In genomic region chr1:74099001-74099435, GRCm38 (mm10) we compare ENCODE assay signal across 7 mouse cellular contexts. TPM values are rescaled to one million over a fixed set of nuclear protein-coding genes. Genes with fewer than 3 reads are reported as not detected.
A peak's percentile ranks its signal among the peaks of the same experiment; 100 is the strongest.
DNase-seq lines count a peak whose midpoint lies in the region; ATAC-seq and TF ChIP-seq lines count a peak whose summit lies in the region.

No protein-coding gene starts in this region.

- H3K36me3 ChIP-seq in lung, embryonic 14.5 days (ENCODE audit: insufficient read depth): no peaks in the 10 kb centered on the region
- no peaks in the 10 kb centered on the region for H3K36me3 ChIP-seq in embryonic facial prominence, embryonic 13.5 days
- H3K36me3 ChIP-seq in hindbrain, embryonic 12.5 days: no peaks in the 10 kb centered on the region
- H3K36me3 ChIP-seq in liver, embryonic 16.5 days (ENCODE audit: control insufficient read depth, insufficient read depth): no peaks in the 10 kb centered on the region

- H3K9ac ChIP-seq in lung, embryonic 14.5 days: peak overlapping the region; percentile 59
- H3K9ac ChIP-seq in embryonic facial prominence, embryonic 13.5 days: peak overlapping the region; percentile 81
- peak overlapping the region; percentile 66 for H3K9ac ChIP-seq in hindbrain, embryonic 12.5 days
- H3K9ac ChIP-seq in liver, embryonic 16.5 days (ENCODE audit: low read depth, low read length): no peak overlapping the region

- TF ChIP-seq CTCF in lung, embryonic 14.5 days (IDR thresholded peaks at IDR 0.05; ENCODE audit: low read depth): no peak

- peak overlapping the region; percentile 53 for H3K4me3 ChIP-seq in lung, embryonic 14.5 days (ENCODE audit: low read depth, low read length)
- peak overlapping the region; percentile 62 for H3K4me3 ChIP-seq in embryonic facial prominence, embryonic 13.5 days
- H3K4me3 ChIP-seq in hindbrain, embryonic 12.5 days: peak overlapping the region; percentile 45
- H3K4me3 ChIP-seq in liver, embryonic 16.5 days (ENCODE audit: low read depth, low read length): no peak overlapping the region

- peaks cover 22% of the 10 kb centered on the region for H3K27me3 ChIP-seq in lung, embryonic 14.5 days (ENCODE audit: insufficient read depth, low read length)
- H3K27me3 ChIP-seq in embryonic facial prominence, embryonic 13.5 days: peaks cover 27% of the 10 kb centered on the region
- peaks cover 38% of the 10 kb centered on the region for H3K27me3 ChIP-seq in hindbrain, embryonic 12.5 days
- peaks cover 48% of the 10 kb centered on the region for H3K27me3 ChIP-seq in liver, embryonic 16.5 days (ENCODE audit: control insufficient read depth, insufficient read depth, low read depth, low read length)

- H3K4me2 ChIP-seq in lung, embryonic 14.5 days: peak overlapping the region; percentile 91
- peak overlapping the region; percentile 94 for H3K4me2 ChIP-seq in embryonic facial prominence, embryonic 13.5 days
- H3K4me2 ChIP-seq in hindbrain, embryonic 12.5 days (replicated peaks): peak overlapping the region; percentile 87
- 0 out of 2 replicates have a peak overlapping the region, but pooled peaks have one; percentile 0 for H3K4me2 ChIP-seq in liver, embryonic 16.5 days (ENCODE audit: low read depth, low read length)

- DNase-seq in lung, embryonic 14.5 days: peak; percentile 89
- no peak for DNase-seq in lung, postnatal 14 days
- no peak for DNase-seq in Muller cell, postnatal 12 days (ENCODE audit: inconsistent ontology term)
- no peak for DNase-seq in spleen, postnatal 10 days (ENCODE audit: low spot score in 2 of 2)

- H3K27ac ChIP-seq in lung, embryonic 14.5 days (ENCODE audit: low read depth): peak overlapping the region; percentile 89
- peak overlapping the region; percentile 88 for H3K27ac ChIP-seq in embryonic facial prominence, embryonic 13.5 days
- peak overlapping the region; percentile 72 for H3K27ac ChIP-seq in hindbrain, embryonic 12.5 days
- H3K27ac ChIP-seq in liver, embryonic 16.5 days (ENCODE audit: low read length): no peak overlapping the region

- peak; percentile 39 for ATAC-seq in lung, embryonic 14.5 days (ENCODE audit: insufficient read depth)
- no peak for ATAC-seq in embryonic facial prominence, embryonic 13.5 days (ENCODE audit: insufficient number of reproducible peaks, insufficient read depth, low FRiP score, low TSS enrichment, low read depth)
- ATAC-seq in hindbrain, embryonic 12.5 days (ENCODE audit: low FRiP score): no peak; the same call in 1 of the 2 replicates
- no peak for ATAC-seq in liver, embryonic 16.5 days (ENCODE audit: low read depth)

- H3K9me3 ChIP-seq in lung, embryonic 14.5 days (ENCODE audit: low read depth, low read length): no peaks in the 10 kb centered on the region
- no peaks in the 10 kb centered on the region for H3K9me3 ChIP-seq in embryonic facial prominence, embryonic 13.5 days
- no peaks in the 10 kb centered on the region for H3K9me3 ChIP-seq in hindbrain, embryonic 12.5 days (replicated peaks)
- no peaks in the 10 kb centered on the region for H3K9me3 ChIP-seq in liver, embryonic 16.5 days (replicated peaks; ENCODE audit: control insufficient read depth, low read length)

- under 1% methylated on average over 13 of the region's 14 CpGs for WGBS in lung, embryonic 14.5 days
- 0% methylated on average over 10 of the region's 14 CpGs for whole genome bisulfite sequencing in embryonic facial prominence, embryonic 13.5 days
- under 1% methylated on average over 13 of the region's 14 CpGs for WGBS in hindbrain, embryonic 12.5 days
- 1% methylated on average over 12 of the region's 14 CpGs for WGBS in liver, embryonic 16.5 days (ENCODE audit: insufficient replicate concordance)

- peaks cover 31% of the 10 kb centered on the region for H3K4me1 ChIP-seq in lung, embryonic 14.5 days (ENCODE audit: insufficient read depth)
- peaks cover 74% of the 10 kb centered on the region for H3K4me1 ChIP-seq in embryonic facial prominence, embryonic 13.5 days
- H3K4me1 ChIP-seq in hindbrain, embryonic 12.5 days: peaks cover 68% of the 10 kb centered on the region
- H3K4me1 ChIP-seq in liver, embryonic 16.5 days (ENCODE audit: control insufficient read depth, low read depth, low read length): no peaks in the 10 kb centered on the region

RNA-seq across cellular contexts. Expression of gene Tns1, which starts 25.2 kb away (rescaled TPM):
- 87.9 and 95.2 TPM in 2 replicates for polyA plus RNA-seq in lung, embryonic 14.5 days (2014; fragmentation: Nextera tagmentation; extraction: Ambion mirVana)
- 38.5 and 39.3 TPM in 2 replicates for polyA plus RNA-seq in embryonic facial prominence, embryonic 13.5 days (2015; fragmentation: Nextera tagmentation; extraction: Ambion mirVana)
- polyA plus RNA-seq in hindbrain, embryonic 12.5 days (2016; fragmentation: Nextera tagmentation; extraction: Ambion mirVana): 26.1 and 28.3 TPM in 2 replicates
- polyA plus RNA-seq in liver, embryonic 16.5 days (2015; fragmentation: Nextera tagmentation; extraction: Ambion mirVana): 22.9 and 23.0 TPM in 2 replicates

RNA-seq across cellular contexts. Expression of gene Rufy4, which starts 26.3 kb away (rescaled TPM):
- polyA plus RNA-seq in lung, embryonic 14.5 days (2014; fragmentation: Nextera tagmentation; extraction: Ambion mirVana): 0.26 and 0.39 TPM in 2 replicates
- 0.22 and 0.23 TPM in 2 replicates for polyA plus RNA-seq in embryonic facial prominence, embryonic 13.5 days (2015; fragmentation: Nextera tagmentation; extraction: Ambion mirVana)
- polyA plus RNA-seq in hindbrain, embryonic 12.5 days (2016; fragmentation: Nextera tagmentation; extraction: Ambion mirVana): 0.46 and 0.60 TPM in 2 replicates
- polyA plus RNA-seq in liver, embryonic 16.5 days (2015; fragmentation: Nextera tagmentation; extraction: Ambion mirVana): 0.14 TPM in 1 of 2 replicates, not detected in the other

RNA-seq across cellular contexts. Expression of gene Cxcr2, which starts 54.8 kb away (rescaled TPM):
- 0.05 TPM in 1 of 2 replicates, not detected in the other for polyA plus RNA-seq in lung, embryonic 14.5 days (2014; fragmentation: Nextera tagmentation; extraction: Ambion mirVana)
- polyA plus RNA-seq in embryonic facial prominence, embryonic 13.5 days (2015; fragmentation: Nextera tagmentation; extraction: Ambion mirVana): 0.07 TPM in 1 of 2 replicates, not detected in the other
- polyA plus RNA-seq in hindbrain, embryonic 12.5 days (2016; fragmentation: Nextera tagmentation; extraction: Ambion mirVana): not detected in 2 replicates
- 1.8 and 2.7 TPM in 2 replicates for polyA plus RNA-seq in liver, embryonic 16.5 days (2015; fragmentation: Nextera tagmentation; extraction: Ambion mirVana)

Comparison
In these comparisons a context has a peak if more than half of its experiments do, and no peak if none do; other contexts are left out.
1. H3K4me2 ChIP-seq: peak in every context shown above with its lines; median percentile 94 in embryonic facial prominence, embryonic 13.5 days; 91 in lung, embryonic 14.5 days; 87 in hindbrain, embryonic 12.5 days; 0 in liver, embryonic 16.5 days.